Mouse (Mus musculus) megakaryocyte, embryonic 14.5 days (primary cell): ENCODE data around the gene Zp3.

Experiments used
- FLI1 ChIP-seq: IDR thresholded peaks from 2 replicates; pipeline ENCODE4 v1.6.1; 2012; ENCODE audit warnings: low read length, inconsistent platforms, mixed read lengths
- GATA1 ChIP-seq: IDR thresholded peaks from 3 replicates; pipeline ENCODE4 v1.6.1; 2012; ENCODE audit warnings: mixed read lengths, low read length, inconsistent platforms, borderline replicate concordance

GRCm38 (mm10) chr5:136015586-136015985, 35.7 kb downstream of the Zp3 start:
- TF ChIP-seq GATA1 (no peak), FLI1 (no peak)
